Mouse (Mus musculus) ES-E14 (cell line): ENCODE results near the gene Zfp784.
"Not testable (repeated sequence)": the region's sequence is repeated elsewhere in the genome, so short reads cannot be mapped to it uniquely, and the experiment has no call there.

Experiments used
- CHD2 ChIP-seq: IDR thresholded peaks from 2 replicates; pipeline ENCODE4 v1.6.1; 2014; ENCODE audit warnings: mild to moderate bottlenecking, low read depth, low read length, inconsistent platforms
- MAFK ChIP-seq: IDR thresholded peaks from 2 replicates; pipeline ENCODE4 v1.6.1; 2014; ENCODE audit warnings: mild to moderate bottlenecking, low read depth, low read length, inconsistent platforms; ENCODE audit not compliant: insufficient read depth
- ZC3H11A ChIP-seq: IDR thresholded peaks from 2 replicates; pipeline ENCODE4 v1.6.1; 2012; ENCODE audit warnings: low read depth, mild to moderate bottlenecking, inconsistent platforms, low read length, borderline replicate concordance
- ZNF384 ChIP-seq: IDR thresholded peaks from 2 replicates; pipeline ENCODE4 v1.6.1; 2012; ENCODE audit warnings: low read depth, low read length, inconsistent platforms

DNA sequence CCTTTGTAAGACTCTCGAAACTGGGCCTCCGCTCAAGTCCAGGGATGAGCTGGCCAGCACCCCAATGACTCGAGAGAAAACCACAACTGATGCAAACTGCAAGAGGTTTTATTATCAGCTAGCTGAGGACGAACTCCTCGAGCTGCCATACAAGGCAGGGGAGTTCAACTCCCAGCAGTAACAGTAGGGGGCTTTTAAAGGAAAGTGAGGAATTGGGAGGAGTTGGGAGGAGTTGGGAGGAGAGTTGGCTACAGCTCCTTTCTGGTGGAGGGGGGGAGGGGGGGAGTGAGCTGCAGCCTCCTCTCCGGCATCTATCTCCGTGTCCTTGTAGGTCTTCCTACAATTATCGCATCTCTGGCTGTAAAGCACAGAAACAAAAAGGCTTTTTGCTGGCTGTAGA is 35.4 kb downstream of the Zfp784 start:
- not testable (repeated sequence) for TF ChIP-seq ZC3H11A, MAFK, ZNF384, CHD2
